Mouse (Mus musculus) ES-Bruce4 (cell line): ENCODE results near the gene Camta1. TPM values are rescaled to one million over a fixed set of nuclear protein-coding genes. Genes with fewer than 3 reads are reported as not detected.

Experiments
- H3K27ac ChIP-seq: 2 replicates; pipeline ENCODE4 v1.5.1; 2012; ENCODE audit warnings: low read length, inconsistent platforms; ENCODE audit not compliant: insufficient read depth
- H3K27me3 ChIP-seq: 2 replicates; pipeline ENCODE4 v1.6.1; 2012; ENCODE audit warnings: mild to moderate bottlenecking, low read length, inconsistent platforms; ENCODE audit not compliant: control insufficient read depth, poor library complexity, insufficient read depth, severe bottlenecking
- H3K36me3 ChIP-seq: 2 replicates; pipeline ENCODE4 v1.6.1; 2012; ENCODE audit warnings: inconsistent platforms, mild to moderate bottlenecking, low read length, moderate library complexity; ENCODE audit not compliant: control insufficient read depth, poor library complexity, insufficient read depth, severe bottlenecking
- H3K4me1 ChIP-seq: one replicate; pipeline ENCODE4 v1.8.1; 2011; ENCODE audit warnings: low read length; ENCODE audit not compliant: control insufficient read depth, insufficient read depth
- H3K4me3 ChIP-seq: 2 replicates; pipeline ENCODE4 v1.5.1; 2011; ENCODE audit warnings: low read depth, mild to moderate bottlenecking, low read length
- H3K9ac ChIP-seq: 2 replicates; pipeline ENCODE4 v1.6.1; 2012; ENCODE audit warnings: low read depth, mild to moderate bottlenecking, inconsistent platforms; ENCODE audit not compliant: poor library complexity, severe bottlenecking
- H3K9me3 ChIP-seq: replicated peaks from 2 replicates; pipeline ENCODE4 v1.6.1; 2012; ENCODE audit warnings: mild to moderate bottlenecking, low read length, inconsistent platforms; ENCODE audit not compliant: control insufficient read depth, poor library complexity, insufficient read depth, severe bottlenecking
- CTCF ChIP-seq: IDR thresholded peaks from one replicate; pipeline ENCODE4 v1.8.1; 2011; ENCODE audit warnings: low read depth, low read length
- EP300 ChIP-seq: IDR thresholded peaks from 2 replicates; pipeline ENCODE4 v1.6.1; 2011; ENCODE audit warnings: low read depth, low read length; ENCODE audit not compliant: insufficient read depth
- POLR2A ChIP-seq: IDR thresholded peaks from one replicate; pipeline ENCODE4 v1.8.1; 2011; ENCODE audit warnings: low read length; ENCODE audit not compliant: insufficient read depth
- polyA plus RNA-seq: library from polyadenylated mRNA; stranded (reverse); fragments of >200 nt; gene quantifications from 2 replicates; pipeline ENCODE4 v1.2.4, GENCODE M21; 2011; ENCODE audit warnings: low read depth; ENCODE audit not compliant: missing spikeins, insufficient read depth, insufficient read length

Gene Camta1
- polyA plus RNA-seq, 1 experiment, result 85.3 TPM

- no peak overlapping the region for H3K27ac ChIP-seq
- peaks cover 2% of the 10 kb centered on the region for H3K4me1 ChIP-seq
- H3K27me3 ChIP-seq, result no peaks in the 10 kb centered on the region
- peak; percentile 94 for TF ChIP-seq CTCF
- no peak for TF ChIP-seq POLR2A
- no peak overlapping the region for H3K9ac ChIP-seq
- H3K9me3 ChIP-seq, result no peaks in the 10 kb centered on the region
- no peaks in the 10 kb centered on the region for H3K36me3 ChIP-seq
- no peak overlapping the region for H3K4me3 ChIP-seq
Observed at GRCm38 (mm10) chr4:151334951-151335742, 526.5 kb downstream of the Camta1 start.

- H3K27ac ChIP-seq, result no peak overlapping the region
- no peak for TF ChIP-seq POLR2A
- TF ChIP-seq EP300, result no peak
- TF ChIP-seq CTCF, result no peak
- no peak overlapping the region for H3K4me3 ChIP-seq
- no peaks in the 10 kb centered on the region for H3K4me1 ChIP-seq
- no peaks in the 10 kb centered on the region for H3K36me3 ChIP-seq
- no peaks in the 10 kb centered on the region for H3K9me3 ChIP-seq
- no peak overlapping the region for H3K9ac ChIP-seq
- no peaks in the 10 kb centered on the region for H3K27me3 ChIP-seq
Observed at GRCm38 (mm10) chr4:151332074-151332849, 529.4 kb downstream of the Camta1 start.

GRCm38 (mm10) chr4:151330983-151331382 is 530.7 kb downstream of the Camta1 start:
- TF ChIP-seq CTCF, result peak; percentile 42
- TF ChIP-seq EP300, result no peak
- H3K27me3 ChIP-seq, result no peaks in the 10 kb centered on the region
- H3K9me3 ChIP-seq, result no peaks in the 10 kb centered on the region
- H3K4me1 ChIP-seq, result no peaks in the 10 kb centered on the region
- H3K9ac ChIP-seq, result no peak overlapping the region
- no peak overlapping the region for H3K4me3 ChIP-seq
- no peaks in the 10 kb centered on the region for H3K36me3 ChIP-seq
- no peak overlapping the region for H3K27ac ChIP-seq

GRCm38 (mm10) chr4:151328071-151328470 is 533.6 kb downstream of the Camta1 start:
- Histone ChIP-seq H3K9me3 (no peaks in the 10 kb centered on the region), H3K27me3 (no peaks in the 10 kb centered on the region), H3K9ac (no peak overlapping the region), H3K4me3 (no peak overlapping the region), H3K4me1 (no peaks in the 10 kb centered on the region), H3K27ac (no peak overlapping the region), H3K36me3 (no peaks in the 10 kb centered on the region)
- TF ChIP-seq EP300, result no peak
- no peak for TF ChIP-seq CTCF
- TF ChIP-seq POLR2A, result no peak

- no peaks in the 10 kb centered on the region for H3K36me3 ChIP-seq
- H3K9me3 ChIP-seq, result no peaks in the 10 kb centered on the region
- H3K27ac ChIP-seq, result no peak overlapping the region
- TF ChIP-seq EP300 (no peak), CTCF (no peak), POLR2A (no peak)
- no peaks in the 10 kb centered on the region for H3K27me3 ChIP-seq
- no peak overlapping the region for H3K9ac ChIP-seq
- no peak overlapping the region for H3K4me3 ChIP-seq
- H3K4me1 ChIP-seq, result no peaks in the 10 kb centered on the region
Observed at GRCm38 (mm10) chr4:151326971-151327686, 534.5 kb downstream of the Camta1 start.

- Histone ChIP-seq H3K27me3 (no peaks in the 10 kb centered on the region), H3K27ac (no peak overlapping the region), H3K4me3 (no peak overlapping the region), H3K9ac (no peak overlapping the region), H3K4me1 (no peaks in the 10 kb centered on the region), H3K36me3 (no peaks in the 10 kb centered on the region), H3K9me3 (no peaks in the 10 kb centered on the region)
- no peak for TF ChIP-seq EP300
Observed at GRCm38 (mm10) chr4:151316428-151316827, 545.2 kb downstream of the Camta1 start.
